Mouse (Mus musculus) urinary bladder, postnatal 10 days (tissue): ENCODE results near the gene Knstrn.

Experiments used
- DNase-seq: peaks from one replicate; pipeline ENCODE4 v3.0.0; 2022; ENCODE audit warnings: low spot score

The Knstrn gene

DNA sequence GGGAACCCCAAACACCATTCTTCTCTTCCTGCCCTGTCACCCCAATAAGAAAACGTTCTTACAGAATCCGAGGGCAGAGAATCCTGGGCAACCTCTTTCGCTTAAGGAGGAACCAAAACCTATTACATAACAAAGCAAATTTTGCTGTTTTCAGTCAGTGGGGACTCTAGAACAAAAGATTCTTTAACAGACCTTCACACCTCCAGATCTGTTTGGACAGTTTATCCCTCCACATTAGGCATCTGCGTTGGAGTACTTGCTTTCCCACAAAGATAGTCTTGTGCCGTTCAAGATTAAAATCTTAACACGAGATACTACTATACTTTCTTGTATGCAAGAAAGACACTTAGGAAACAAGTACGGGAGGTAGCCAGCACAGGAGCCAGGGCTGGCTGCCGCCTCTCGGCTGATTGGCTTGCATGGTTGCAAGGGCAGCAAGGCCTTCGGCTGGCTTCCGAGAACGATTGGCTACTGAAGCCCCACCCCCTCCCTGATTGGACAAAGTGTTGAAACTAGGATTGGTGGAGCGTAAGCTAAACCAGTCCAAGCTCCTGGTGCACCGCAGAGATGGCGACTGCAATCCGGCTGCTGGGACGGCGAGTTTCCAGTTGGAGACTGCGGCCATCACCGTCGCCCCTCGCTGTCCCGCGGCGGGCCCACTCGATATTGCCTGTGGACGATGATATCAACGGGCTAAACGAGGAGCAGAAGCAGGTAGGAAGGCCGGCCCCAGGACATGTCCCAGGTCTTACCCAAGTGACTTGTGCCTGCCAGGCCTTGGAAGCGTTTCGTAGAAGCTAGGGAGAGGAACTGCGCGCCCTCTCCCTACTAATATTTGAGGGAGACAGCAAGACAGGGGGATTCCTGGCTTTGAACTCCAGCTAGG is 47.9 kb downstream of the Knstrn start, which contains the start of gene Ivd:
Ivd (plus strand) TSS at position 501 of the 886 bp plus-strand sequence.
- peak; percentile 42 for DNase-seq

DNA sequence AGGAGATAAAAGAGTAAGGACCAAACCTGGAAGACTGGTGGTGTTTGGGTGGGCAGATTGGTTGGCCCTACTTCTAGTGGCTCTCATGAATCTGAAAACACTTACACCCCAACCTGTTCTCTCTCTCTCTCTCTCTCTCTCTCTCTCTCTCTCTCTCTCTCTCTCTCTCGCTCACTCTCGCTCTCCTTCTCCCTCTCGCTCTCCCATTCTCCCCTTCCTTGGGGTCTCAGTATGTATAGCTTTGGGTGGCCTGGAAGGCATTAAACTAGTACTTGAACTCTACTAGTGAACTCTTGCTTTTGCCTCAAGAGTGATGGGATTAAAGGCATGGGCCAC is 48.5 kb downstream of the Knstrn start:
- DNase-seq = no peak

DNA sequence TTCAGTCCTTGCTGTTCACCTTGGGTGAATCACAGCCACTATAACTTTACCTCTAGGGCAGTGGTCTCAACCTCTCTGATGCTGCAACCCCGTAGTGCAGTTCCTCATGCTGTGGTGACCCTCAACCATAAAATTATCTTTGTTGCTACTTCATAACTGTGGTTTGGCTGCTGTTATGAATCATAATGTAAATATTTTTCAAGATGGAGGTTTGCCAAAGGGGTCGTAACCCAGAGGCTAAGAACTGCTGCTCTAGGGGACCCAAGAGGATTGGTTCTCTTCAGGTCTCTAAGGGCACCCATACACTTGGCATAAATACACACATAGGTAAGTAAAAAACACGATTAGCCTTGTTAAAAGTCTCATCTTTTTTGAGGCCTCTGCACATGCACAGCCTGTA is 56.8 kb downstream of the Knstrn start:
- no peak for DNase-seq

DNA sequence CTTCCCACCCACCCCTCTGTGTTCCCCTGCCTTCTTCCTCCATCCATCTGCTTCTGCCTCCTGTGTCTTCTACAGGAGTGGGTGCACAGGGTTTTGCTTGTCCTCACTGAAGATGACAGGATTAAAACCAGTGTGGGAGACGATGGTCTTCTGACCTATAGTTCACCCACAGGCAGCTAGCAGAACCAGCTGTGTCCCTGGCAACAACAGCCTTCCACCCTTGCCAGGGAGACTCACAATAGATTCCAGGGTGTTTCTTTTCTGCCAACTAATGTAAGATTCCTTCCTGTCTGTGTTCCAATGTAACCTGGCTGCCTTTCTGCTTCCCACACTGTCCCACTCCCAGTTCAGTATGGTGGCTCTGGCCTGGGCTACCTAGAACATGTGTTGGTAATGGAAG is 57.2 kb downstream of the Knstrn start:
- DNase-seq = no peak

- no peak for DNase-seq
Observed at GRCm38 (mm10) chr2:118873018-118873417, 59.2 kb downstream of the Knstrn start.

GRCm38 (mm10) chr2:118873890-118874430 is 60.2 kb downstream of the Knstrn start:
- DNase-seq = no peak

DNA sequence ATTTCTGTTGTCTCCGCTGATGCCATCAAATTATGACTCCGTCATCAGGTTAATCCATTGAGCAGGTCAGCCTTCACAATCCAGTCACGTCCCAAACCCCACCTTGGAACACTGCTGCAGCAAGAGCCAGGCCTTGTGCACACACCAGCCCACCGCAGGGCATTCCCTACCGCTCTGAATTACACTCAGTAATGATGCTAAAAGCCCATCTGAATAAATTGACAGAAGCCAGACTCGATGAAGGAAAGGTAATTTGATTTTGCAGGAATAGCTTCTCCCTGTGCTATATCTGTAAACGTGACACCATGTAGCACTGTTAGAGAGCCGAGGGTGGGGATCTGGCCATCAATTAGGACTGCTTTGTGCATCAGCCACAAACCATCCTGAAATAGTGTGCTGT is 61.5 kb downstream of the Knstrn start:
- DNase-seq = no peak

GRCm38 (mm10) chr2:118876453-118876852 is 62.6 kb downstream of the Knstrn start:
- no peak for DNase-seq

DNA sequence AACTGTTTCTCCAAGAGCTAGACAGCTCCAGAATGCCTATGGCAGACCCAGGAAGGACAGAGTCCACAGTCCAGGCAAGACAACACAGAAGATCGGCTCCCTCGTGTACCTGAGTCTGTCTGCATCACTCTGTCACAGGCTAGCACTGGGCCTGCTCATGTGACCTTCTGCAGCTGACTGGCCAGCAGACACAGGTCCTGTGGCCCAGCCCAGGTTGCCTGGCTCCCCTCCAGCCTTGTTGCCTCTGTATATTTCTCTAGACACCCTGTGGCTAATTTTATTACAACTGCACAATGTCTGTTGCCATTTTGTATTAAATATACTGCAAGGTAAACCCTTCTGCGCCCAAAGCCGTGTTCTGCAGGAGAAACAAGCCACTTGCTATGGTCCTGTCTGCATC is 67.2 kb downstream of the Knstrn start:
- no peak for DNase-seq

DNA sequence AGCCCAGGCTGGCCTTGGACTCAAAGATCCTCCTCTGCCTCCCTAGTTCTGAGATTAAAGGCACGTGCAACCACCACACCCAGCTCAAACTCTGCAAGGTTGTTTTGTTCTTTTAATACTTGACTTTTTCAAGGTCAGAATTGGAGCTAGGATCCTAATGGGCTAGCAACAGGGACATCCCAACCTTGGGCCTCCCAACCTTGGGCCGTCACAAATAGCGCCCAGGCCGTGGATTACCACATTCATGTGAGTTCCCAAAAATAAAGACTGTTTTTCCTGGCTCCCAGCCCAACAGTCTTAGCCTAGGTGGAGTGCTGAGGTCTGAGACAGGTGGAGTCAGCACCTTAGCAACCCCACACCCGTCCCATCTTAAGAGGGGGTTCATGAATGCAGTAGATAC is 68.2 kb downstream of the Knstrn start:
- DNase-seq = no peak

GRCm38 (mm10) chr2:118882840-118883679 is 69.3 kb downstream of the Knstrn start:
- peak; percentile 73 for DNase-seq

GRCm38 (mm10) chr2:118887440-118887839 is 73.6 kb downstream of the Knstrn start:
- no peak for DNase-seq

DNA sequence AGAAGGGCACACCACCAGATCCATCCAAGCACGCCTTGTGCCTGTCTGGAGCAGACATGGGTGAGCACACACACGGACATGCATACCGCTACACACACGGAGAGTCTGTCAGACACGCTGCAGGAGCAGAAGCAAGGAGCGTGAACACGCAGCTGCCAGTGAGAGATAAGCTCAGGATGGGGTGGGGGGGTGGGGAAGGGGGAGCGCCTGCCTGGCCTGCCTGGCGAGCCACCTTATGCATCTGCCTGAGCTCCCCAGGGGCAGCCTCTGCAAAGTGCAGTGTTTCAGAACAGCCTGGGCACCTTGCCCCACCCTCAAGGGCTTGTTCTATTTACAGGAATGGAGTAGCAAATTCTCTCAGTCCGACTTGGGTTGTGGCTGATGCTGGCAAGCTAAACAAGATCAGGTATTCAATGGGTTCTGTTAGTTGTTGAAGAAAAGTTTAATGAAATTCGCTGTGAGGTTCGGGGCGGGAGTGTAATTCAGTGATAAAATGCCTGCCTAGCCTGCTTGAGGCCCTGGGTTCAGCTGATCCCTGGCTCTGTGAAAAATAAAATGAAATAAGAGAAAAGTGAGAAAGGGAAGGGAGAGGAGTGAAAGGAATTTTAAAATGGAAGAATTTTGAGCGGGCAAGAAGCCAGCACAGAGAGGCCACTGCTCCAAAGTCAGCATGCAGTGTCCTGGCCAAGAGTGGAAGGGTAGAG is 74.2 kb downstream of the Knstrn start:
- DNase-seq = no peak

GRCm38 (mm10) chr2:118891173-118891572 is 77.4 kb downstream of the Knstrn start:
- no peak for DNase-seq

- no peak for DNase-seq
Observed at GRCm38 (mm10) chr2:118895990-118896913, 82.4 kb downstream of the Knstrn start.

DNA sequence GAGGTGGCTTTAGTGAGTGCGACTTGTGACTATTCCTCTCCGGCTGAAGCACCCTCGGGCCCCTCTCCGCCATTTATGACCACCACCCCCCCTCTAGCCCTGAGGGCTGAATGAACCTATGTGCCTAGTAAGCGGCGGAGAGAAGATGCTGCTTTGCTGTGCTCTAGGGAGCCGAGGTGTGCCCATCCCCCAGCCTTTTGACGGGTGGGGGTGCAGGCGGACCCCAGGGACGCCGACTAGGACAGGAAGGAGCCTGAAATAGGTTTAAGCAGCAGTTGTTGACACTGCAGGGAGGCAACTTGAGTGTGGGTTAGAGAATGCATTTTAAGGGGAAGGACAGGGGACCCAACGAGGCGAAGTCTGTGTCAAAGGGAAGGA is 83.1 kb downstream of the Knstrn start:
- DNase-seq = no peak

- no peak for DNase-seq
Observed at GRCm38 (mm10) chr2:118897392-118897791, 83.6 kb downstream of the Knstrn start.

DNA sequence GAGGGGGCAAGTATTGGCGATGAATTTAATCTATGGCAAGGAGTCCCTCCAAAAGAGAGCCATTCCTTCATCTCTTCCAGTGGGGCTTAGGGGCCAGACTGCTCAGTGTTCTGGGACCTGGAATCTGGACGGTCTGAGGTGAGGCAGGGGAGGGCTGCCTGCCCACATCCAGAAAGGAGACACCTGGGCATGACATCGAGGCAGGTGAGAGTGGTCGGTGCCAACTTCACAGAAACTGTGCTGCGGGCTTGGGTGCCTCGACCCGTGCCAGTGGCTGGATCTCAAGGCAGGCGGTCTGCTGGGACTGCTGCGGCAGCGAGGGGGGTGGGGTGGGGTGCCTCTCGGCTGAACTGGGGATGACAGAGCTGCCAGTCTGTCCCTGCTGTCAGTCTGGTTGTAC is 84.0 kb downstream of the Knstrn start:
- no peak for DNase-seq

GRCm38 (mm10) chr2:118898771-118899170 is 85.0 kb downstream of the Knstrn start:
- no peak for DNase-seq

DNA sequence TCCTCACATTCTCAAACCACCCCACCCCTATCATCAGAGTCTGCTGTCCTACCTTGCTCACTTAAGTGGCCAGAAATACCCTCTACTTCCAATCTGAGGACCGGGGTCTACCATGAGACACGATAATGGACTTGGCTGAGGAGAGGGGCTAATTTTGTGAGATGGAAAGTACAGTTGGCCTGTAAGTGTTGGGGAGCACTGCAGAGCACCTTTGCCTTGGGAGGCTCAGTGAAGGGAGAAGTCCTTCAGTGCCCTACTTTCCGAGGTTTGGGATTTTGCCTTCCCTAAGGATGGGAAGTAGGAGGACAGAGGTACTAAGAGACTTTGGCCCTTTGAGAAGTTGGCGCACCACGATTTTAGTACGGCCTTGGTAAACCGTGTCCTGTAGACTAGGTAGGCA is 85.5 kb downstream of the Knstrn start:
- no peak for DNase-seq
